Mouse (Mus musculus) megakaryocyte, embryonic 14.5 days (primary cell): ENCODE data around the gene Dclk1.

Experiments used
- FLI1 ChIP-seq: IDR thresholded peaks from 2 replicates; pipeline ENCODE4 v1.6.1; 2012; ENCODE audit warnings: low read length, inconsistent platforms, mixed read lengths
- GATA1 ChIP-seq: IDR thresholded peaks from 3 replicates; pipeline ENCODE4 v1.6.1; 2012; ENCODE audit warnings: mixed read lengths, low read length, inconsistent platforms, borderline replicate concordance

DNA sequence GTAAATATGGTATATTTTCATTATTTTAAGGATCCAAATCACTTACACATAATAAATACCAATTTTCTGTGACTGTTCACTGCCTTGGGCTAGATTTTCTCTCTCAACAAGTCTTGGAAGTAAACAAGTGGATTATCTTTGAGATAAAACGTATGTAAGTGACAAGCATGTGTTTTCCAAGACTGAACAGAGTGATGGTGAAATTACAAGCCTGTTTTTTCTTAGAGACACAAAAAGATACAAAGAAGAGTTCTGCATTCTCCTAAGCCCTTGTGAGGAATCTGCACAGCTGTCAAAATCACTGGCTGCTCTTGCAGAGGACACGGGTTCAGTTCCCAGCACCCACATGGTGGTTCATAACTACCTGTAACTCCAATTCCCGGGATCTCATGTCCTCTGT is 151.4 kb downstream of the Dclk1 start:
- TF ChIP-seq GATA1: no peak
- no peak for TF ChIP-seq FLI1
